Mouse (Mus musculus) cerebellum, postnatal 10 days (tissue): ENCODE measurements at regions not wholly inside any gene's neighbourhood (a gene's known extent, or its start where the extent isn't known, plus 50 kb on each side); places are given as distances from the start of the nearest gene placed in this dataset.

ENCODE experiments used
- DNase-seq, 2 experiments: peaks; one replicate each; pipeline ENCODE4 v3.0.0; 2021; ENCODE audit warnings: mixed read lengths in 2 of 2

DNA sequence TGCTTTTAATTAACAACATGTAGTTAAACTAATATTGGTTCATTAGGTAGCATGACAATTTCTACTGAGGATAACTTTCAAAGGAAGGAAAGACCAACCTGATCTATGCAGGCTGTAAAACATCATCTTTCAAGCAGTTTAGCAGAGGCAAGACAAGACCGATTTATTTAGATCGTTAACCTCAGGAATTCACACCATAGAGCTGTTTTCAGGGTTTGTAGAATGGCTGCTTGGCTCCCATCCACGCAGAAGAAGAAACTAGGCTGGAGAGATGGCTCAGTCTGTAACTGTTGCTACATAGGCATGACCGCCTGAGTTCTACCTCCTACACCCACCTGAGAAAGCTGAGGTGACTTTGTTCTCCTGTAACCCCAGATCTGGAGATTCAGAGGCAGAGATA is 353.6 kb downstream of the Nucb2 start:
- DNase-seq = no peak

DNA sequence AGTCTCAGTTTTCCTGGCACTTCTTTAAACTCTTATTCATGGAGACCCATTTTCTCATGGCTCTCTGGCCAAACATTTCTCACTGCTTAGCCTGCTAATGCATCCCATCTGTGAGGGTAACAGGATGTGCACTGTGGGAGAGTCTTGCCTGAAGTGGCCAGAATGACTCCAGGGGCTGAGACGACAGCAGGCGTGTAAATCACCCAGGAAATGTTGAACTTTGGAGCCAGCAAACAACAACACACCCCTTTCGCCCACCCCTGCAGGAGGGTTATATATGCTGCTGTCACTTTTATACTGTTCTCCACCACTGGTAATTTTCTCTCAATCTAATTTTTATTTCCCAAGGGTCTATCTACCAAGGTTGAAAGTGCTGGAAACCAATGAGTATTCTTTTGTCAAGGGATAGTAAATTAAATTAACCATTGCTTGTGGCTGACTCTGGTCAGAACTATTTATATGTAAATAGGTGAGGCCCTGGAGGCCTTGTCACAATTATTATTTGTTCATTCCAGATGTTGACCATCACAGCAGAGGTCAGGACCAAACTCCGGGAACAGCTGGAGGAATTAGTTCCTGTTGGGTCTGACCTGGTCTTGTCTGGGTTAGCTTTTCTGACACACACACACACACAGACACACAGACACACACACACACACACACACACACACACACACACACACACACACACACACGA is 378.2 kb downstream of the Nucb2 start:
- peak; percentile 13 to 15 for DNase-seq

DNA sequence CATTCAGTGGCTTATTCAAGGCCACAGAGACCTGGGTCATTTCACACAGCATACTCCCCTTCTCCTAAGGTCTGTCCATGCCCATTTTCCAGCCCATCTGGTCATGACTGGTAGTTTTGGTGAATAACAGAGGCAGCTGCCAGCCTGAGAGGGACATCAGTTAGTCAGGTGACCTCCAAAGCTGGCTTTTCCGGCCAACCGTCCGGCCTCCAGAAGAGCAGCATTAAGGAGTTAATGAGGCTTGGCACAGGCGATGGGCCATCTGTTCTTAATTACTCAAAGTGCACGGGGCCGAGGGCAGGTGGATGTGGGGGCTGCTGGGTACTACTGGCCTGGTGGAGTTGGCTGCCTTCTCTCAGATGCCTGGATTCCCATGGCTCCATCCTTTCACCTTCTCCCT is 389.7 kb downstream of the Nucb2 start:
- peak; percentile 92 to 96 for DNase-seq

DNA sequence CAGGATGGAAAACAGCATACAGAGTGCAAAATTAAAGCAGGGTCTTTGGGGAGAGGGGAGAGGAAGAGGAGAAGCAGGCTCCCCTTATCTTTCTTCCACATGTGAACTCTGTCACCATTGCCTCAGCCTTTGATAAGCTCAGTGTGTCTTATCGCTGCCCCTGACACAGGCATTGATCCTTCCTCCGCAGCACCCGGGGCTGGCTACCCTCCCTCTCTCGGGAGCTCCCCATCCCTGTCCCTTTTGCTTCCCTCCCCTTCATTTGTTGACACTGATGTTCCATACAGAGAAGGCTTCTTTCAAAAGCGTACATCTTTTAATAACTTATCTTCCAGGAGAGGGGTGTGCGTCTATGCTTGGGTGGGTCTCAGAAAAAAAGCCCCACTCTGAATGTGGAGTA is 411.6 kb downstream of the Nucb2 start:
- no peak for DNase-seq

DNA sequence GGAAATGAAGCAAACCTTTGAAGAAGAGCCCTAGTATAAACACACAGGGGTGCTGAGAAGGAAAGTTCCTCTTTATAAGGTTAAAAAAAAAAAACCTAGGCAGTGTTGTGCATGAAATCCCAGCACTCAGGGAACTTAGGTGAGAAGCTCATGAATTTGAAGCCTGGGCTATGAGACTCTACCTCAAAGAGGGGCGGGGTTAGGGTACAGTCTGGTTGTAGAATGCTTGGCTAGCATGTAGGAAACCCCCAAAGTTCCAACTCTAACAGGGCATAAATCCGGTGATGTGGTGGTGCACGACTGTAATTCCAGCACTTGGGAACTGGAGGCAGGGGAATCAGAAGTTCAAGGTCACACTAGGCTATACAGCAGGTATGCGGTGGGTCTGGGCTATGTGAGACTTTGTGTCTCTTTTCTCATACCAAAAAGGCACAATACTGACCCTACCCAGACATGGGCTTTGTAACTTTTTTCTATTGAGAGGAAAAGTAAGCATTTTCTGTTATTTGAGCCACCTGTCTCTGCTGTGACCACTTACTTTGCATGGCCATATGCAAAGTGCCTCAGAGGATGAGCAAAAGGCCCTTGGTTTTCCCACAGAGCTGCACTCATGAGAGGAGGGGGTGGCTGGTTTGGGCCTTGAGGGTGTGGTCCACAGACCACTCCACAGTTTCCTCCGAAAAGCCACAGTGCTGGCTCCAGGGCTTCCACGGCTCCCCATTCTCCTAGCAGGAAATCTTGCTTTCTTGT is 413.9 kb downstream of the Nucb2 start:
- no peak for DNase-seq

DNA sequence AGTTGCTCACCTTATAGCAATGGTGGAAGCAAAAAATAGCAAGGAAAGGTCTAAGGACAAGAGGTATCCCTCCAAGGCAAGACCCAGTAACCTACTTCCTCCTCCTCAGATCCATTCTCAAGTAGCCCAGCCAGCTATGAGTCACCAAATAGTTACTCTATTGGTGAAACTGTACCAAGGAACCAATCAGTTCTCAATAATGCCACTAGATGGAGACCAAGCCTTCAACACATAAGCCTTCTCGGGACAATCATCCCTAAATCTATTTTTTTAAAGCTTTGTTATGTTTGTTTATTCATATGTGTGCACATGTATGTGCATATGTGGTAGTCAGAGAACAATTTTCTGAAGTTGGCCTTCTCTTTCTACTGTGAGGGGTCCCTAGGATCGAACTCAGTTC is 434.3 kb upstream of the Xylt1 start:
- peak in 1 of 2 experiments; percentile 9 for DNase-seq

DNA sequence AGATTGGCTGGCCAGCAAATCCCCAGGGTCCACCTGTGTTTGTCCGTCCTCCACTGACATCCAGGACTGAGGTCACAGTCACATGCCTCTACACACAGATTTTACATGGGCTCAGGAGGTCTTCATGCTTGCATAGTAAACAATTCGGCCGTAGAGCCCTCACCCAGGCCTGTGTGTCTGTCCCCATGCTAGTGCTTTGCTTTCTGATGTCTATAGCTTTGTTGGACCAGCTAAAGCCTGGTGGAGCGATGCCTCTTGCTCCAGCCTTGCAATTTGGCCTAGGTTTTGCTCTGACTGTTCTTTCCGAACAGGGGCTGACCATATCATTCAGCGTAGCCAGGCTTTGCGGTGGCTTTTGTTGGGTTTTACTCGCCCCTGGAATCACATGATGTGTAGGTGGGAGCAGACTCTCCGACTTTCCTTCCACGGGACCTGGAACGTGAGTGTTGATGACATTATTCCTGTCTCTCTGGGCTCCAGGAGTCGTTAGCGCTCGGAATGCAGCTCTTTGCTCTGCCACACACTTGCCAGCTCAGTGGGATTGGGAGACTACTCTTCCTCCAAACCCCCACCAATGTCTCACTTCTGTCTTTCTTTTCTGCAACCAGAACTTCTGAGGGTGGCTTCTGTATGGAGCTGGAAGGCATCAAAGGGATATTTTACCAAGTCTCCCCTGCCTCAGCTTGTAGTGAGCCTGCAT is 421.4 kb upstream of the Xylt1 start:
- DNase-seq = no peak

DNA sequence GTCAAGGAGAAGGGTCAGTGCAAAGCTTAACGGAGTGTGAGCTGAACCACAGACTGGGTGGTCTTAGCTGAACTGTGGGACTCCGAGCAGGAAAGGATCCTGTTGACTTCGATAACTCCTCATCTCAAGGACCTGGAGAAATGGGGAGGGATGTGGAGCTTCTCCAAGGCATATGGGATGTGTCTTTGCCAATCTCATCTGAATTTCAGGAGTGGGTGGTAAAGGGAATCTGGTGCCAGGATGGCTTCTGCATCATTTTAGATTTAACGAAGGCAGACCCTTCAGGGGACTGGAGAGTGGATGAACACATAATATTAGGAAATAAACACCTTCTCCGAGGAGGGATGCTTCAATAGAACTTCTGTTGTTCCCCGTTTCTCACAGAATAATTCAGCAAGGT is 416.9 kb upstream of the Xylt1 start:
- peak; percentile 37 to 47 for DNase-seq

DNA sequence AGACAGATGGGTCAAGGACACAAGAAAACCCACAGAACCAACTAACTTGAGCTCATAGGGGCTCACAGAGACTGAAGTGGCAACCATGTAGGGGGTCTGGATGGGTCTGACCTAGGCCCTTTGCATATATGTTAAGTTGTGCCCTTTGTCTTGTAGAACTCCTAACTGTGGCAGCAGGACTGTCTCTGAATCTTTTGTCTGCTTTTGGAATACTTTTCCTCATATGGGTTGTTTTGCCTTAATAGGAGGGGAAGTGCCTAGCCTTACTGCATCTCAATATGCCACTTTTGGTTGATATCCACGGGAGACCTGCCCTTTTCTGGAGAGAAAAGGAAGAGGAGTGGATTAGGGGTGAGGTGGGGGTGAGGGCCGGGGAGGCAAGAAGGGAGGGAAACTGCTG is 389.4 kb upstream of the Xylt1 start:
- no peak for DNase-seq

DNA sequence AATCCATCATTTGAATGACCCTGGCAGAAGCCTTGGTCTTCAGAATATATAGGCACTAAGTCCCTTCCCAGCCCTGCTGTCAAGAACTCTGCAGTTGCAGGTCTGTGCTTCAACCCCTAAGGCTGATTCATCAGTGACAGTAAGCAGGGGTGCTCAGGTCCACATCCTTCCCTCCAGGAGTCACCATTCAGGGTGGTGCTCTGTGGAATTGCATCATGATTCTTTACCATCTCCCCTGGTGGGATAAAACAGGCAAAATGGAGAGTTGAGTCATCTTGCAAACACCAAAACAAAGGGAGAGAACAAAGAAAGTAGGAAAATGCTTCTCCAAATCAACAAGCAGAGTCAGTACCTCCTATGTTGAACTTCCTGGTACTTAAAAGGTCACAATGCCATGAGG is 388.6 kb upstream of the Xylt1 start:
- DNase-seq = no peak

DNA sequence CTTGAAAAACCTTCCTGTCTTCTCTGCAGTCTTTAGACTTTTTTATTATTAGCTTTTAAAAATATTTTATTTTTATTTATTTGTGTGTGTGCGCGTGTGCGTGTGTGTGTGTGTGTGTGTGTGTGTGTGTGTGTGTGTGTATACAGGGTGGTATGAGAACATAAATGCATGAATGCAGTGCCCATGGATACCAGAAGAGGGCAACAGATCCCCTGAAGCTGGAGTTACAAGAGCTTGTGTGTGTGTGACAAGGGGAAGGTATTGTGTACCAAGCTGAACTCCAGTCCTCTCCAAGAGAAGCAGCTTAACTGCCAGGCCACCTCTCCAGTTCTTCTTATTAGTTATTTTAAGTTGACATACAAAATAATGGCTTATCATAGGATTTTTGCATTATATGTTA is 385.0 kb upstream of the Xylt1 start:
- DNase-seq = peak; percentile 8 to 24

DNA sequence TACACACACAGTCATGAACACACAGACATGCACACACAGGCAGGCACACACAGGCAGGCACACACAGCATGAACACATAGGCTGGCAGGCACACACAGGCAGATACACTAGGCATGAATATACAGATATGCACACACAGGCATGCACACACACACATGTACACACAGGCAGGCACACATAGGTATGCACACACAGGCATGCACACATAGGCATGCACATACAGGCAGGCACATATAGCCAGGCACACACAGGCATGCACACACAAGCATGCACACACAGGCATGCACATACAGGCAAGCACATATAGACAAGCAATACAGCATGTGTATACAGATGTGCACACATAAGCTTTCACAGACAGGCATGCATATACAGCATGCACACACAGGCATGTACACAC is 377.6 kb upstream of the Xylt1 start:
- DNase-seq = no peak

DNA sequence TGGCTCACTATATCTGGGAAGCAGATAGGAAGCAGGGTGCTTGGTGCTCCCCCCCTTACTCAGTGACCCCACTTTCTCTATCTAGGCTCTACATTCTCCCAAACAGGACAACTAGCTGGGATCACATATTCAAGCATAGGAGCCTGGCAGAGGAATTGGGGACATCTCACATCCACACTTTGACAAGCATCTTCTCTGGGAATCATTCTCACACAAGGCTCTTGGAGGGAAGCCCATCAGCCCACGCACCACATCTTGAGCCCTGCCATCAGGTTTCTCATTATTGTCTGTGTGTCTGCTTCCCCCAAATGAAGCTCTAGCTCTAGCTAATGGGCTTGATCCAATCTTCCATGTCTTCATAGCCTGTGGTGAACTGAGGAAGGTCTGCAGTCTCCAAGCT is 362.4 kb upstream of the Xylt1 start:
- no peak for DNase-seq

DNA sequence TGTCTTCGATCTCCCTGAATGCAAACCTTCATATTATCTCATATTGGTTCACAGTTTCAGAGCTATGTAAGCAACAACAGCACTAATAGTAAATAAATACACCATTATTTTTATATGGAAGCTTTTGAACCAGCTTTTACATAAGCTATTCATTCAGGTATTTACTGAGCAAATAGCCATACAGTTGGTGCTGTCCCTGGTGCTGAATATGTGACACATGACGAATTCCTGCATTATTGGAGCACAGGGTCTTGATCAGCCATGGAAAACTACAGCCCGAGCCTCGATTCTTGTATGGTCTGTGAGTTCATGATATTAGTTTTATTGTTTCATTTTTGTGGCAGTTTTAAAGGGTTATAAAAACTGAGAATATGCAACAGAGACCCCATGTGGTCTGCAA is 359.1 kb upstream of the Xylt1 start:
- peak in 1 of 2 experiments; percentile 7 for DNase-seq

DNA sequence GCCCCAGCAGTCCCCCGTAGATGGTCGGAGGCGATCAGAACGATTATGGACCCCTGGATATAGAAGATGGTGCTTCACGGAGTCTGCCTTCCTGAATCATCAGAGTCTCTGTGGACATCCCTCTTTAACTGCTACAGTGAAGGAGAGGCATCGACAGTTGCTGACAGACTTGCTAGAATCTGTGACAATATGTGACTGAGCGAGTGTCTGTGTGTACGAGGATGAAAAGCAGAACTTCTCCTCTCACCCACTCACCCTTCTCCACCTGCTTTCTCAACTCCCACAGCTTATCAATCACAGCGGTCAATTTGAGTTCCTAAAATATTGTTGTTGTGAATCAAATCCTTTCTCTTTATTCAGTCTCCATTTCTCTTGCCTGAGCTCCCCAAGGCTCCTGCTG is 335.9 kb upstream of the Xylt1 start:
- DNase-seq = no peak

DNA sequence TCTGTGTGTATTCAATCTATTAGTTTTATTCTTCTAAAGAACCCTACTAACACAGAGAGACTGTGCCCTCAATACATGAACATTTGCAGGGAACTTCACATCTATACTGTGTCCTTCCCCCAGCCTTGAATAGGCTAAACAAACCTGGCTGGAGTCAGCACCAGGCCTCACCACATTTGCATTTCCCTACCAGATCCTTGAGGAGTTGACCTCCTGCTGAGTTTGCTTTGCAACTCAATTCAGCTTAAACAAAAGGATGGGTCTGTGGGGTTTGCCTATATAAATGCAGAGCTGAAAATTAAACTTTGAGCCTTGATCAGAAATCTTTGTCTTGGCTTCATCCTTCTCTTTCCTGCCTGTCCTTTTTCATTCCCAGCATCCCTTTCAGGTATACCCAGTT is 331.5 kb upstream of the Xylt1 start:
- DNase-seq = no peak

DNA sequence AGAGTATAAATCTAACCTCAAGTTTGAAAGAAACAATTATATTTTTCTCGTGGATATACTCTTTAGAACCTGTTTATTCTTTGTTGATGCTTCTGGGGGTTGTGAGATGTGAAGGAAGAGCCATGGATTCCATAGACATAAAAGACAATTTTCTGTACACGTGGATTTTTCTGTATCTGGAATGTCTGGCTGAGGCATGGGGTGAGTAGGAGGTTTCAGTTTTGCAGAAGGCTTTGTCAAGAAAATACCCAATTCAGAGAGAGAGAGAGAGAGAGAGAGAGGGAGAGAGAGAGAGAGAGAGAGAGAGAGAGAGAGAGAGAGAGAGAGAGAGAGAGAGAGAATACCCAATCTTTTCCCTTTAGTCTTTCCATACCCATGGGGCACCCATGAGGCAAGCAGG is 315.0 kb upstream of the Xylt1 start:
- DNase-seq = no peak

DNA sequence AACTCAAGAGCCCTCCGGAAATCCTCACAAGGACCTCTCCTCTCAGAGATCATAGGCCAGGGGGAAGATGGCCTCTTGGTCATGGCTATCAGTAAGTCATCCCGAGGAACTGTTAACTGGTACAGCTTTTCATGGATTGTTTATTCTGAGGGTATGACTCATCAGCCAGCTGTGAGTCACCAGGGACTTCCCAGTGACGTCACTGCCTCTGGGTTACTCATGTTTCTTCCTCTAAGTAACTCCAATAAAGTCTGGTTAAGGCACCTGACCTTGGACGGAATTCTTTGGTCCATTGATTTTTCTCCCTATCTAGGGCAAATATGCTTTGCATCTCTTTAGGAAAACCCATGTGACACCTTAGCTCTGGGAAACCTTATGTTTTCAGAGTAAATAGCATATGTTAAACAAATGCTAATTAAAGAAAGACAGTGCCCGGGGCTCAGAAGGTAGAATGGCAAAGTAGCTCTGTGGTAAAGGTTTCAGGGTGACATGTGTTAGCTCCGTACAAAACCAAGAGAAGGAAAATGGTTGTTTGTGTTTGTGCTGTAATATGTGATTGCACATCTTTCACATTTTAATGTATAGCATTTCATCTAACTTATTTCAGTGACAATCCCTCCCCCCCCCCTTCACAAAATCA is 289.7 kb upstream of the Xylt1 start:
- DNase-seq = no peak

DNA sequence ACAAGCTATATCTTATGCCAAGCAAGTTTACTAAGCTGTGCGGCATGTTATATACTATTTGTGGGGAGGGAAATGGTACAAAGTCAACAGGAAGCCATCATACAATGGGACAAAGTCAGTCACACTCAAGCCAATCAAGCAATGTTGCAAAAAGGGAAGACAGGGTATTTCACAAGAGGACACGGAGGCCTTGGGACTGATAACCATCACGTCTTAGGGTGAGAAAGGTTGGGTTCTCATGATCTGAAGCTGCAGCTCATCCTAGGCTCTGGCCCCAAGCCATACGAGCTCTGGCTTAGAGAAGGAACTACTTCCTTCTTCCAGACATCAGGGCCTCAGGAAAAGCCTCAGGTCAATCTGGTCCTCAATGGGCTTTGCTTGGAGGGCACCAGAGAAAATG is 287.9 kb upstream of the Xylt1 start:
- no peak for DNase-seq

DNA sequence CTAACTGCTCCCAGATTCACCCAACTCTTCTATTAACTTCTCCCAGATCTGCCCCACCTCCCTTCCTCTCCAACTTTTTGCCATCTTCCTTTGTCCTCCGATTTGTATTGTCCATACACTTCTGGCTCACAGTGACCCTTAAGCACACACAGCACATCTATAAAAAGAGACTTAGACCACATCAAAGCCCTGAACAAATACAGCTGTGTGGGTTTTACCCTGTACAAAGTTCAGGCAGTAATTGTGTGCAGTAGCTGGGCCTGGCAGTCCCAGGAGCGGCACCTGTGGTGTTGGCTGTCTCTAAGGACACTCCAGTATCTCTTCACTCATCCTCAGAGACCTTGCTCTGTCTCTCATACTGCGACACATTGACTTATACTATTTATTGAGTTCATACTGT is 283.2 kb upstream of the Xylt1 start:
- no peak for DNase-seq

DNA sequence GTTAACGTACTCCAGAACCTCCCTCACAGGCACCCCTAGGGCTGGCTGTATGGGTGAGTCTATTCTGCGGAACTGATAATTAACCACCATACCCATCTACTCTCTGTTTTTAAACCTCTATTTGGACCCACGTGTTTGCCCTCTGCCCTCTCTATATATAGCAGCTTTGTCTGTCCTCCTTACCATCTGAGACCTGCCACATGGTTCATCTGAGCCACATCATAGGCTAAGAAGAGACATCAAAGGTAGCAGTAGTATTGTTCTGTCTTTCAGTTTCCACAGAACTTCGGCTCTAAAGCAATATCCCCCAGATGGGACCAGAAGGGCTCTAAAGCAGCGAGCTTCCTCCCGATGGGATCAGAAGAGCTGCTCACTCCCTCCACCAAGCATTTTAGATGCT is 281.7 kb upstream of the Xylt1 start:
- no peak for DNase-seq

DNA sequence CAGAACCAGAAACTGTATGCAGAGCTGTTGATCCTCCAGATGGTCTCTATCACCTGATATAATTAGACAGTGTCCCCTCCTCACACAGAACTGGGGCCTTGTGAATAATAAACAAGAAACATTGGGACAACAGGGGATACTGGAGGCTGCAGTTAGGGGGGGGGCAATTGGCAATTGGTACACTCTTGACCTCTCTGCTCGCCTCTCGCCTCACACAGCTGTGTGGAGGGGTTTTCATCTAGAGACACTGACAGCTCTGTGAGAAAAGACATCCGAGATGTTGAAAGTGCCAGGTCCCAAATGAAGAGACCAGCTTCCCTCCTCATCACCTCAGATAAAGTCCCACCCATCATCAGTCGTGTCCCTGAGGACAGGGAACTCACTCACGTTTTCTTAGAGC is 277.7 kb upstream of the Xylt1 start:
- DNase-seq = no peak

DNA sequence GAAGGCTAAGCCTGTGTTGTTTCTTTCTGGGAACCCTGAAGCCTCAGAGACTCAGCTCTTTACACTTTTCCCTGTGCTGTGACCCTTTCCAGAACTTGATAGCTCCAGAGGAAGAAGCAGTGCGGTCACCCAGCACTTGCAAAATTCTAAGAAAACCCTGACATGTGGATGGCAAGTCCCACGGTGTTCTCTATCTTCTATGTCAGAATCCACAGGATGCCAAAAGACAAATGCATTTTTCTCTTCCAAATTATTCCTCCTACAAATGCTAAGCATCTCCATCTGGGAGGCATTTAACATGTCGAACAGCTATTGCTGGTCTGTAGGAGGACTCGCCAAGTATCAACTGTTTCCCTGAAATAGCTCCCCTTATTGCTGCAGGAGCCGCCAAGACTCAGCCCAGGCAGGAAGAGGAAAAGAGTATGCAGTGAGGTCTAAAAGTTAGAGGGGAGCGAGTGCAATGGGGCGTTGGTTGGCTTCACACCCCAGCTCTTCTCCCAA is 274.0 kb upstream of the Xylt1 start:
- no peak for DNase-seq
